Mouse (Mus musculus) lung, postnatal 0 days (tissue): ENCODE measurements at regions not wholly inside any gene's neighbourhood (a gene's known extent, or its start where the extent isn't known, plus 50 kb on each side); places are given as distances from the start of the nearest gene placed in this dataset.

Experiments used
- CTCF ChIP-seq: IDR thresholded peaks from 2 replicates; pipeline ENCODE4 v1.5.1; 2016; ENCODE audit warnings: antibody characterized with exemption, mild to moderate bottlenecking
- EP300 ChIP-seq: IDR thresholded peaks from 2 replicates; pipeline ENCODE4 v1.6.1; 2016; ENCODE audit warnings: antibody characterized with exemption, mild to moderate bottlenecking, control low read depth

- TF ChIP-seq CTCF (no peak), EP300 (no peak)
Observed at GRCm38 (mm10) chr17:83034914-83035573, 180.0 kb upstream of the Pkdcc start.
